Mouse (Mus musculus): ENCODE measurements around the gene Snx9.

DNA sequence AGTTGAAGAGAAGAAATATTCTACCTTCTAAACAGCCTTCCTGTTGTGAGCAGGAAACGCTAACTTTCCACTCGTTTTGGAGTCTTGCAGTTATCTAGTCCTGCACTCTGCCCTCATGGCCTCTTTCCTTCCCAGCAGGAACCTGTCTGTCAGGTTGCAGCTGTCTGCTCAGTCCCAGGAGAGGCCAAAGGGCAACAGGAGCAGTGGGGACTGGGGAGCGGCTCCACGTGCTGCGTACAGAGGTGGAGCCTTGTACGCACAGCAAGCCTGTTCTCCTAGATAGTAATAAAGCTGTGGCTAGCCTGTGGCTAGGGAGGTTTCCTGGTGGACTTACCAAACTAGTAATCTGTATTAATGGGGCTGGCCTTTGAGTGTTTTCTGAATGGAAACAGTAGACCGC, 52.0 kb downstream of the Snx9 start:
- no peak for TF ChIP-seq POLR2A (IDR thresholded peaks at IDR 0.05; ENCODE audit: extremely low read depth, insufficient read depth, low read length)
- no peak for TF ChIP-seq CTCF (IDR thresholded peaks at IDR 0.05; ENCODE audit: extremely low read depth, insufficient read depth, low read length)
